ENCODE assay signal across 16 mouse cellular contexts in the genomic region with DNA sequence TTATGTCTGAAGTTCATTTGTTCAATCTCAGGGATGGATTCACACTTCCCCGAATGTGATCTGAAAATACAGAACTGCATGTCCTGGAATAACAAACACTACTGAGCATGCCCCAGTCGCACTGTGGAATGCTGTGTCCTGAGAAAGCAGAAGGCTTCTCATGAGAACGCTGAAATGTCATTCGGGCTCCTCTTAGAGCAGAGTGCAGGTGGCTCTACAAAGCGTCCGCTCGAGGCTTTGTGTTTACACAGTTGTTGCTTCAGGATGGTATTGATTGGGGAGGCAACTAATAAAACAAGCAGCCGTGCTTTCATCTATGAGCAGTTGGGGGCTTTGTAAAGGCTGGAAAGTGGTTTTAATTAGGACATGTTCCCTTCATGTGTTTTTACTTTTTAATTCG.
DNase-seq lines count a peak whose midpoint lies in the region; ATAC-seq lines count a peak whose summit lies in the region.
"Had no signal": no experiment of that assay in that cellular context is flagged by ENCODE, and none has a peak within 500 bp of the region (broad histone marks: within the 10 kb centered on the region; RNA-seq: fewer than 3 reads in every experiment).

No protein-coding gene starts in this region.

- no peaks in the 10 kb centered on the region for H3K36me3 ChIP-seq in hindbrain, embryonic 13.5 days
- H3K36me3 ChIP-seq in hindbrain, embryonic 16.5 days (ENCODE audit: control insufficient read depth, insufficient read depth, low read length) = no peaks in the 10 kb centered on the region
- H3K36me3 ChIP-seq in forebrain, embryonic 14.5 days (ENCODE audit: control insufficient read depth, insufficient read depth, low read length) = no peaks in the 10 kb centered on the region
- no peaks in the 10 kb centered on the region for H3K36me3 ChIP-seq in midbrain, embryonic 13.5 days
- H3K36me3 ChIP-seq: liver, embryonic 13.5 days; stomach, embryonic 15.5 days had no signal

- H3K9me3 ChIP-seq in hindbrain, embryonic 13.5 days = no peaks in the 10 kb centered on the region
- no peaks in the 10 kb centered on the region for H3K9me3 ChIP-seq in hindbrain, embryonic 16.5 days (ENCODE audit: control insufficient read depth, low read length)
- H3K9me3 ChIP-seq in forebrain, embryonic 14.5 days (replicated peaks; ENCODE audit: control insufficient read depth, low read length) = no peaks in the 10 kb centered on the region
- H3K9me3 ChIP-seq in midbrain, embryonic 13.5 days = no peaks in the 10 kb centered on the region
- H3K9me3 ChIP-seq: liver, embryonic 13.5 days; stomach, embryonic 15.5 days had no signal

- intact Hi-C loops in gastrocnemius, postnatal 36 days (cut with DNase I) = no loop called here

- no peak overlapping the region for H3K27ac ChIP-seq in hindbrain, embryonic 13.5 days
- H3K27ac ChIP-seq in hindbrain, embryonic 16.5 days (ENCODE audit: low read depth, low read length) = no peak overlapping the region
- no peak overlapping the region for H3K27ac ChIP-seq in forebrain, embryonic 14.5 days (ENCODE audit: low read depth, low read length)
- H3K27ac ChIP-seq in midbrain, embryonic 13.5 days = no peak overlapping the region
- H3K27ac ChIP-seq: gastrocnemius, adult 2 months; liver, embryonic 13.5 days; stomach, embryonic 15.5 days had no signal

- H3K4me2 ChIP-seq in hindbrain, embryonic 13.5 days = 0 out of 2 replicates have a peak overlapping the region, but pooled peaks have one; percentile 8
- no peak overlapping the region for H3K4me2 ChIP-seq in hindbrain, embryonic 16.5 days (ENCODE audit: low read length)
- H3K4me2 ChIP-seq in forebrain, embryonic 14.5 days (ENCODE audit: low read length) = no peak overlapping the region
- H3K4me2 ChIP-seq in midbrain, embryonic 13.5 days (replicated peaks) = no peak overlapping the region
- H3K4me2 ChIP-seq: liver, embryonic 13.5 days; stomach, embryonic 15.5 days had no signal

- 41% methylated on average over 9 of the region's 9 CpGs for WGBS in hindbrain, embryonic 13.5 days
- WGBS in hindbrain, embryonic 16.5 days = 37% methylated on average over 9 of the region's 9 CpGs
- WGBS in forebrain, embryonic 14.5 days = 9% methylated on average over 9 of the region's 9 CpGs
- WGBS in midbrain, embryonic 13.5 days = 40% methylated on average over 9 of the region's 9 CpGs

- no peak for ATAC-seq in hindbrain, embryonic 13.5 days (ENCODE audit: low FRiP score)
- no peak for ATAC-seq in hindbrain, embryonic 16.5 days
- 0 out of 2 replicates have a peak, but pooled peaks have one; percentile 48 for ATAC-seq in forebrain, embryonic 14.5 days
- ATAC-seq in midbrain, embryonic 13.5 days = peak; percentile 62; the same call in 1 of the 2 replicates
- ATAC-seq: intestine, embryonic 16.5 days had no signal

- no peak overlapping the region for H3K4me3 ChIP-seq in hindbrain, embryonic 13.5 days
- H3K4me3 ChIP-seq in hindbrain, embryonic 16.5 days (ENCODE audit: low read length) = no peak overlapping the region
- no peak overlapping the region for H3K4me3 ChIP-seq in forebrain, embryonic 14.5 days (ENCODE audit: low read depth, low read length)
- H3K4me3 ChIP-seq in midbrain, embryonic 13.5 days (replicated peaks) = no peak overlapping the region
- H3K4me3 ChIP-seq: gastrocnemius, adult 2 months; liver, embryonic 13.5 days; stomach, embryonic 15.5 days had no signal

- H3K4me1 ChIP-seq in hindbrain, embryonic 13.5 days (replicated peaks) = 0 out of 2 replicates have a peak, but pooled peaks cover 5% of the 10 kb centered on the region
- H3K4me1 ChIP-seq in hindbrain, embryonic 16.5 days (ENCODE audit: control insufficient read depth, insufficient read depth, low read depth, low read length) = no peaks in the 10 kb centered on the region
- no peaks in the 10 kb centered on the region for H3K4me1 ChIP-seq in forebrain, embryonic 14.5 days (ENCODE audit: control insufficient read depth, insufficient read depth, low read length)
- no peaks in the 10 kb centered on the region for H3K4me1 ChIP-seq in midbrain, embryonic 13.5 days (replicated peaks)
- H3K4me1 ChIP-seq: liver, embryonic 13.5 days; stomach, embryonic 15.5 days had no signal

- peak; percentile 69 for DNase-seq in embryo, embryonic 10.5 days (ENCODE audit: low spot score)
- DNase-seq in forebrain, embryonic 14.5 days (ENCODE audit: low spot score) = peak; percentile 23
- DNase-seq in gastrocnemius, postnatal 36 days = no peak
- no peak for DNase-seq in thymus, postnatal 0 days (ENCODE audit: low spot score)
- no peak for DNase-seq in ovary, adult 18-20 months (ENCODE audit: low spot score)
- DNase-seq: adrenal gland, adult 2 months; cerebellum, adult 18-20 months; gastrocnemius, adult 2 months; heart, postnatal 14 days; kidney, postnatal 10 days; liver, embryonic 13.5 days had no signal

- no peak overlapping the region for H3K9ac ChIP-seq in hindbrain, embryonic 13.5 days
- no peak overlapping the region for H3K9ac ChIP-seq in hindbrain, embryonic 16.5 days (ENCODE audit: low read depth, low read length)
- H3K9ac ChIP-seq in forebrain, embryonic 14.5 days (ENCODE audit: low read length) = no peak overlapping the region
- H3K9ac ChIP-seq in midbrain, embryonic 13.5 days (replicated peaks) = no peak overlapping the region
- H3K9ac ChIP-seq: liver, embryonic 13.5 days; stomach, embryonic 15.5 days had no signal

- no peaks in the 10 kb centered on the region for H3K27me3 ChIP-seq in hindbrain, embryonic 13.5 days
- no peaks in the 10 kb centered on the region for H3K27me3 ChIP-seq in hindbrain, embryonic 16.5 days (replicated peaks; ENCODE audit: control insufficient read depth, insufficient read depth, low read length)
- H3K27me3 ChIP-seq in forebrain, embryonic 14.5 days (replicated peaks; ENCODE audit: control insufficient read depth, insufficient read depth, low read length) = no peaks in the 10 kb centered on the region
- no peaks in the 10 kb centered on the region for H3K27me3 ChIP-seq in midbrain, embryonic 13.5 days
- H3K27me3 ChIP-seq: liver, embryonic 13.5 days; stomach, embryonic 15.5 days had no signal

Comparison
In these comparisons a context has a peak if more than half of its experiments do, and no peak if none do; other contexts are left out.
1. ATAC-seq: peak in forebrain, embryonic 14.5 days (single experiment) and midbrain, embryonic 13.5 days (single experiment); none in hindbrain, embryonic 13.5 days (single experiment) and hindbrain, embryonic 16.5 days (single experiment).
2. DNase-seq: peak in embryo, embryonic 10.5 days (single experiment) and forebrain, embryonic 14.5 days (single experiment); none in gastrocnemius, postnatal 36 days (0 of 2), thymus, postnatal 0 days (single experiment) and ovary, adult 18-20 months (single experiment).